Mouse (Mus musculus) heart, postnatal 36 days (tissue): ENCODE data around the gene 9130213A22Rik. TPM values are rescaled to one million over a fixed set of nuclear protein-coding genes. Genes with fewer than 3 reads are reported as not detected.

Source experiments
- total RNA-seq, 2 experiments: library from RNA; stranded (reverse); gene quantifications; 2 replicates each; pipeline ENCODE4 v1.2.3; 2021

The 9130213A22Rik gene
- total RNA-seq, 2 experiments from 2014 or later = 0.22 TPM; not detected in 1

Other genes with a start within 250 kb of the 9130213A22Rik start
- gene Rnf222, start 234.0 kb downstream of the 9130213A22Rik start, total RNA-seq = not detected
- gene Rpl26, start 221.0 kb downstream of the 9130213A22Rik start, total RNA-seq = 100 to 1,000 TPM; 655 to 678 TPM
- not detected for gene Odf4, start 195.5 kb downstream of the 9130213A22Rik start, total RNA-seq
- gene Arhgef15, start 165.1 kb downstream of the 9130213A22Rik start, total RNA-seq = 10 to 100 TPM; 25.6 to 32.5 TPM
- gene Slc25a35, start 154.5 kb downstream of the 9130213A22Rik start, total RNA-seq = 1 to 10 TPM; 5.0 to 5.8 TPM
- 10 to 100 TPM; 78.9 to 97.0 TPM for gene Rangrf, start 147.4 kb downstream of the 9130213A22Rik start, total RNA-seq
- gene Pfas, start 114.1 kb downstream of the 9130213A22Rik start, total RNA-seq = 1 to 10 TPM; 5.8 to 8.3 TPM
- gene Ctc1, start 106.7 kb downstream of the 9130213A22Rik start, total RNA-seq = 10 to 100 TPM; 12.5 to 14.3 TPM
- 1 to 10 TPM in 1 of 2 experiments, under 1 TPM in 1; 0.72 to 1.2 TPM for gene Aurkb, start 76.9 kb downstream of the 9130213A22Rik start, total RNA-seq
- gene Borcs6, start 62.9 kb downstream of the 9130213A22Rik start, total RNA-seq = 10 to 100 TPM; 16.0 to 17.1 TPM
- 1 to 10 TPM; 4.2 to 6.1 TPM for gene Tmem107, start 51.8 kb downstream of the 9130213A22Rik start, total RNA-seq
- 10 to 100 TPM; 50.5 to 72.7 TPM for gene Vamp2, start 34.1 kb downstream of the 9130213A22Rik start, total RNA-seq
- 10 to 100 TPM; 34.2 to 82.1 TPM for gene Per1, start 27.4 kb downstream of the 9130213A22Rik start, total RNA-seq
- gene Hes7, start 2.2 kb downstream of the 9130213A22Rik start, total RNA-seq = not detected
- gene Aloxe3, start 3.3 kb upstream of the 9130213A22Rik start, total RNA-seq = not detected
- not detected for gene Alox12b, start 34.4 kb upstream of the 9130213A22Rik start, total RNA-seq
- gene Alox8, start 75.3 kb upstream of the 9130213A22Rik start, total RNA-seq = 1 to 10 TPM; 1.4 to 2.1 TPM
- gene Gucy2e, start 114.4 kb upstream of the 9130213A22Rik start, total RNA-seq = 1 to 10 TPM; 1.5 to 1.7 TPM
- 1 to 10 TPM; 2.8 to 3.1 TPM for gene Cntrob, start 201.2 kb upstream of the 9130213A22Rik start, total RNA-seq
- gene Trappc1, start 201.4 kb upstream of the 9130213A22Rik start, total RNA-seq = 10 to 100 TPM; 54.3 to 60.1 TPM
- gene Kcnab3, start 203.7 kb upstream of the 9130213A22Rik start, total RNA-seq = under 1 TPM in 1 of 2 experiments, not detected in 1; 0.28 TPM
- under 1 TPM; 0.27 to 0.89 TPM for gene Rnf227, start 217.9 kb upstream of the 9130213A22Rik start, total RNA-seq
- 10 to 100 TPM; 21.8 to 22.8 TPM for gene Chd3, start 246.8 kb upstream of the 9130213A22Rik start, total RNA-seq